Mouse (Mus musculus) cortical plate, adult 2 months (tissue): ENCODE data around the gene Slc18a2. TPM values are rescaled to one million over a fixed set of nuclear protein-coding genes. Genes with fewer than 3 reads are reported as not detected.

Source experiments
- H3K27ac ChIP-seq: fragments of 200-500 bp; 2 replicates; pipeline ENCODE4 v1.5.1; 2012; ENCODE audit warnings: low read length, control low read depth, inconsistent platforms; ENCODE audit not compliant: insufficient read depth
- H3K4me1 ChIP-seq: fragments of 200-500 bp; 2 replicates; pipeline ENCODE4 v1.6.1; 2011; ENCODE audit warnings: low read length; ENCODE audit not compliant: control insufficient read depth, insufficient read depth
- H3K4me3 ChIP-seq: fragments of 200-500 bp; 2 replicates; pipeline ENCODE4 v1.5.1; 2011; ENCODE audit warnings: mild to moderate bottlenecking, low read length, control low read depth; ENCODE audit not compliant: insufficient read depth
- CTCF ChIP-seq: fragments of 200-500 bp; IDR thresholded peaks from 2 replicates; pipeline ENCODE4 v1.5.1; 2011; ENCODE audit warnings: mild to moderate bottlenecking, control low read depth, low read length; ENCODE audit not compliant: insufficient read depth; ENCODE audit errors: extremely low read depth
- POLR2A ChIP-seq: fragments of 200-500 bp; IDR thresholded peaks from 2 replicates; pipeline ENCODE4 v1.6.1; 2011; ENCODE audit warnings: mild to moderate bottlenecking, low read length, control low read depth; ENCODE audit not compliant: insufficient read depth; ENCODE audit errors: extremely low read depth
- polyA plus RNA-seq: library from polyadenylated mRNA; depleted of rRNA; stranded (reverse); fragments of >200 nt; gene quantifications from 2 replicates; pipeline ENCODE4 v1.2.3, GENCODE M21; 2012; rRNA removed

Slc18a2 gene
- polyA plus RNA-seq, 1 experiment = 0.08 TPM

DNA sequence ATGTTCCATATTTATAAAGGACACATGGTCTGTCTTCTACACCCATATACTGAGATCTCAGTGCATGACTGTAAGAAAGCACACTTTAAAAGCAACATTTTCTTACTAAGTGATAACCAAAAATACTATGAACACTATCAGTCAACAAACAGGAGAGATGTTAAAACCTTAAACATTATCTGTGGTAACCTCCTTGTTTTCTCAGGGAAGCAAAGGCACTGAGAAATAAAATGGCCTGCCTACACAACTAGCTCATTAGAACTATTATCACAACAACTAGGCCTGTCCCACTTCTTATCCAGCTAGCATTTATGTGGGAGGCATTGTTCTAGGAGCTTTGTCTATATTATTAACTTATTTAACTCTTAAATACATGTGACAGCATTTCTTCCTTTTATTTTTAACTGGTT, 70.1 kb downstream of the Slc18a2 start:
- Histone ChIP-seq H3K4me1 (no peaks in the 10 kb centered on the region), H3K27ac (no peak overlapping the region), H3K4me3 (no peak overlapping the region)
- TF ChIP-seq CTCF (no peak), POLR2A (no peak)

DNA sequence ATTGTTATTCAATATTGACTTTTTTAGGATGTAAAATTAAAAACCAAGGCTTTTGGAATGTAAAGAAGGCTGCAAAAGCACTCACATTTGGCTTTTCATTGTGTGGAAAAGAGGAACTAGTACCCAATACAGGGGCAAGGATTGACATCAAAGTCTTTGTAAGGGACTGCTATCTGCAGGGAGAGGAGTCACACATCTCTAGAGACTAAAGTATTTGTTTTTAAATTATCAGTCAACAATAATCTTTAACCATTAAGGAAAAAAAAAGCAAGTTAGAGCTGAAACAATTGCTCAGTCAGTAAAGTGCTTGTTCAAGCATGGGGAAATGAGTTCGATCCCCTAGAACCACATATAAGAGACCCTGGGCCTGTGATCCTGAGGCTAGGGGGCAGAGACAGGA, 76.0 kb downstream of the Slc18a2 start:
- no peak overlapping the region for H3K27ac ChIP-seq
- no peaks in the 10 kb centered on the region for H3K4me1 ChIP-seq
- no peak for TF ChIP-seq POLR2A
- no peak for TF ChIP-seq CTCF
- H3K4me3 ChIP-seq = no peak overlapping the region

DNA sequence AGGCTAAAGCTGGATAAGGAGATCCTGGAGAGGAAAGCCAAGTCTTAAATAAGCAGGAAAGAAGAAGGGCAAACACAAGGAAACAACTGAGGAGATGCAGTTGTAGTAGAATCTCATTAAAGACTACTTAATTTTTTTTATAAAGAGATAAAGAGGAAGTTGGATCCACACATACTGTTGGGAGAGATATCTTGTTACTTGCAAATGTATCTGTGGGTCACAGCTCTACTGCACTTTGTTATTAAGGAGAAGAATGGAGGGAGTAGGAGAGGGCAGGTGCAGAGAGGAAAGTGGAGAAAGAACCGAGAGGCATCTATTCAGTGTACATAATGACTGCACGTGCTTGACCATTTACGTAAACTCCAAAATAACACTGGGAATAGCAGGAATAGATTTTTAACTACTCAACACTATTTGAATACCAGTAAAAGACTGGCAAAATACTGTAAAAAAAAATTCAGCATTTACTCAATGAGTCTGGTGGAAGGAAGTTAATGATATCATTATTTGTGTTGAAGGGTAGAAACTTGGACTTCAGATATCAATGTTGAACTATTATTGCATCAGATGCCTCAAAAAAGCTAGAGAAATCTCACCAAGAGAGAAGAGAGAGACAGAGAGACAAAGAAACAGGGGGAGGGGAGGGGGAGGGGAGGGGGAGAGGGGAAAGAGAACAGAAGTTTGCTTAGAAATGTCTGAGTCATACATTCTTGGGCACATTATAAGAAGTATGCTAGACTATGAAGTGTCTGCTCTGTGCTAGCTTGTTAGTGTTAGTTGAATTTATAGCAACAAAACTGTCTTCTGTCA, 77.4 kb downstream of the Slc18a2 start:
- Histone ChIP-seq H3K27ac (no peak overlapping the region), H3K4me1 (no peaks in the 10 kb centered on the region), H3K4me3 (no peak overlapping the region)
- TF ChIP-seq CTCF (no peak), POLR2A (no peak)

DNA sequence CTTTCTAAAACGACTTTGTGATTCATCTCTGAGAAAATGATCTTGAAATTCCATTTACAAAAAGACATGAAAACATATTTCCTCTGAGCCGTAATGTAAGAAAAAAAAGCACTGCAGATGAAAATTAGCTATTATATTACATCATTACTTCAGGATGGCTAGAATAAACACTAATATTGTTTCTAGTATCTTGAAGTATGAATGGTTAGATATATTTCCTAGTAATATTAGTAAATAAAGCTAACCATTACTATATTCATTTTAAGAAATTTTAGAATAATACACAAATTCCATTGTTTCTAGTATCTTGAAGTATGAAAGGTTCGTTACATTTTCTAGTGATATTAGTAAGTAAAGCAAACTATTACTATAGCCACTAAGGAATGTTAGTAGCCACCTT, 79.2 kb downstream of the Slc18a2 start:
- TF ChIP-seq POLR2A = no peak
- TF ChIP-seq CTCF = no peak
- Histone ChIP-seq H3K27ac (no peak overlapping the region), H3K4me3 (no peak overlapping the region), H3K4me1 (no peaks in the 10 kb centered on the region)

DNA sequence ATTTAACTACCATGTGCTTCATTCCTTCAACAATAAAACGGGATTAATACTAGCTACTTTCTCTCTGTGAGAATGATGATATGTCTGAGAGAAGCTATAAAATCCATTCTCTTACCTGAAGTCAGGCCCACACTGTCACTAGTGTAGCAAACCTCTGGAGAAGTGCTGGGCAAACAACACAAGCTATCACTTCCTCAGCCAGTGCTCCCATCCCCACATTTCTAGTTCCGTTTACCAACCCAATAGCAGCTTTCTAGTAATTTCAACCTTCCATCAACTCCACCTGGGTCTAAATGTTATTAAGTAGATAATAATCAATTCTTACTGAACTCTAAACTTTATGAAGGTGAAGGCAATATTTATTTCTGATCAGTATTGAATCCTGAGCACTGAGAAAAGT, 82.3 kb downstream of the Slc18a2 start:
- Histone ChIP-seq H3K4me3 (peak overlapping the region; percentile 97; the same call in 1 of the 2 replicates), H3K27ac (no peak overlapping the region), H3K4me1 (no peaks in the 10 kb centered on the region; the same call in 1 of the 2 replicates)
- TF ChIP-seq CTCF = no peak
- TF ChIP-seq POLR2A = no peak

DNA sequence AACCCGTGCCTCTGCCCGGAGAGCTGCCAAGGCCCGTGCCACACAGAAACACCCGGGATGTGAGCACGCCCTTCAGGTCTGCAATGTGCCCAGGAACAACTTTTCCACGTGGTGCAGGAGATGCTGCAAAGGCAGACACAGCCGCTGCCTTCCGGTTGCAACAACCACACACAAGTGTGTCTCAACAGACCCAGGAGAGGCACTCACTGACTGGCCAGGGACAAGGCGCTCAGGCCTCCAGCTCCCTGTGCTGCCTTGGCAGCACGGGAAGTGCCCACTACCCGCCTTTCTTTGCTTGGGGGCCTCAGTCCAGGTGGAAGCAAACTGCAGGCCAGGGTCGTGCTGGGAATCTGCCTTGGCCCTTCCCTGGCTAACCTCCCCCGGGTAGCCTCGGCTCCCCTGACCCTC, 83.6 kb downstream of the Slc18a2 start:
- Histone ChIP-seq H3K4me3 (peak overlapping the region; percentile 97), H3K4me1 (no peaks in the 10 kb centered on the region; the same call in 1 of the 2 replicates), H3K27ac (no peak overlapping the region)
- TF ChIP-seq POLR2A (no peak), CTCF (no peak)

DNA sequence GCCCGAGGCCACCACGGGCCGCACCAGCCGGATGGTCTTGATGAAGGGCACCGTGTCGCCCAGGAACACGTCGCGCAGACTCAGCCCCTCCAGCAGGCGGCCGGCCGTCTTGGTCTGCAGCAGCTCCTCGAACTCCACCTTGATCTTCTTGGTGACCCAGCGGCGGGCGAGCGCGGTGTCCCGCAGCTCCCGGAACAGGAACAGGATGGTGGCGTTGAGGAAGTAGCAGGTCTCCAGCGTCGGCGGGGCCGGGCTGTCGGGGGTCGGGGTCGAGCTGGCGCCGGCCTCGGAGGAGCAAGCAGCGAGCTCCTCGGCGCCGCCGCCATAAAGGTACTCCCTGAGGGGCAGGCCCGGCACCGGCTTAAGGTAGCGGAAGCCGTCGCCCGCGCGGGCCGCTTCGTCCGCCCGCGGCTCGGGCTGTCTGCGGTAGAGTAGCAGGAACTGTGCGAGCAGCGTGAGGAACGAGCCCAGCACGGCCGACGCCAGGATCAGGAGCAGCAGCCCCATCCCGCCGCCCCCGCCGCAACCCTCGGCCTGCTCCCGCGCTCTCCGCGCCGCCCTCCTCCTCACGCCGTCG, 84.5 kb downstream of the Slc18a2 start:
- TF ChIP-seq POLR2A = no peak
- no peak for TF ChIP-seq CTCF
- H3K4me1 ChIP-seq = no peaks in the 10 kb centered on the region; the same call in 1 of the 2 replicates
- H3K4me3 ChIP-seq = peak overlapping the region; percentile 97
- H3K27ac ChIP-seq = peak overlapping the region; percentile 92

Other genes starting within 250 kb of the Slc18a2 start
- gene Shtn1, start 184.8 kb upstream of the Slc18a2 start, polyA plus RNA-seq = 21.8 and 23.0 TPM in 2 replicates
- 0.98 and 1.6 TPM in 2 replicates for gene Vax1, start 90.8 kb upstream of the Slc18a2 start, polyA plus RNA-seq
- gene Kcnk18, start 41.7 kb upstream of the Slc18a2 start, polyA plus RNA-seq = not detected in 2 replicates
- gene Rps12-ps3, start 61.4 kb downstream of the Slc18a2 start, polyA plus RNA-seq = 118 and 135 TPM in 2 replicates
- gene Pdzd8, start 84.9 kb downstream of the Slc18a2 start, polyA plus RNA-seq = 19.8 and 20.4 TPM in 2 replicates
- 11.9 and 12.4 TPM in 2 replicates for gene Emx2, start 197.5 kb downstream of the Slc18a2 start, polyA plus RNA-seq